Mouse (Mus musculus) lung, adult 2 months (tissue): ENCODE data around the gene Vapb. TPM values are rescaled to one million over a fixed set of nuclear protein-coding genes. Genes with fewer than 3 reads are reported as not detected.

ENCODE experiments used
- DNase-seq: peaks from one replicate; pipeline ENCODE4 v3.0.0; 2022
- H3K4me1 ChIP-seq: fragments of 200-500 bp; 2 replicates; pipeline ENCODE4 v1.6.1; 2011; ENCODE audit warnings: low read length; ENCODE audit not compliant: control insufficient read depth, insufficient read depth
- H3K4me3 ChIP-seq: fragments of 200-500 bp; replicated peaks from 2 replicates; pipeline ENCODE3; 2011; ENCODE audit warnings: low read depth, mild to moderate bottlenecking, control low read depth, low read length; ENCODE audit errors: extremely low read depth
- CTCF ChIP-seq: fragments of 200-500 bp; IDR thresholded peaks from 2 replicates; pipeline ENCODE4 v1.5.1; 2011; ENCODE audit warnings: mild to moderate bottlenecking, low read length, control low read depth; ENCODE audit not compliant: insufficient read depth
- POLR2A ChIP-seq: fragments of 200-500 bp; IDR thresholded peaks from 2 replicates; pipeline ENCODE4 v1.6.1; 2011; ENCODE audit warnings: low read depth, mild to moderate bottlenecking, control low read depth, low read length, borderline replicate concordance; ENCODE audit errors: extremely low read depth
- WGBS: fragments of 180-500 bp; shearing (Covaris S2); methylation state at CpG from one replicate; pipeline ENCODE4 v1.1.7; 2018; 5-methylcytosine and 5-hydroxymethylcytosine counted together
- polyA plus RNA-seq: library from polyadenylated mRNA; depleted of rRNA; stranded (reverse); fragments of >200 nt; gene quantifications from 2 replicates; pipeline ENCODE4 v1.2.3, GENCODE M21; 2012

Vapb gene
- polyA plus RNA-seq, 1 experiment: 16.8 TPM

DNA sequence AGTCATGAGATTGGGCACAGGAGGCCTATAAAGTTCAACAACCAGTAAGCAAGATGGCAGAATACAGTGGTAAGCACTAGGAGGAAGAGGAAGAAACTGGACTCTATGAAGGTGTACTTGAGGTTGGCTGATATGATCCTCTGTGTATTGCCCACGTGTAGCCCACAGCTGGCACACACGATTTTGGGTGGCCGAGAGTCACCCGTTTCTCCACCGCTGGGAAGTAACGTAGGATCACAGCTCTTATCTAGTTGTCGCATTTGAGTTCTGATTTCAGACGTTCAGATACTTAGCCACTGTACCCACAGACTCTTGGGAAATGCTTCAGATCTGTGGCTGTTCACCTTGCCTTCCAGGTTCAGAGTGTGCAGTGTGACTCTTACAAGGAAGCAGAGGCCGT is 921 bp downstream of the Vapb start:
- H3K4me3 ChIP-seq: peak overlapping the region; percentile 94
- no peak for TF ChIP-seq POLR2A
- TF ChIP-seq CTCF: no peak
- 69% methylated on average over 9 of the region's 9 CpGs for WGBS
- no peak for DNase-seq
- peaks cover 15% of the 10 kb centered on the region for H3K4me1 ChIP-seq

DNA sequence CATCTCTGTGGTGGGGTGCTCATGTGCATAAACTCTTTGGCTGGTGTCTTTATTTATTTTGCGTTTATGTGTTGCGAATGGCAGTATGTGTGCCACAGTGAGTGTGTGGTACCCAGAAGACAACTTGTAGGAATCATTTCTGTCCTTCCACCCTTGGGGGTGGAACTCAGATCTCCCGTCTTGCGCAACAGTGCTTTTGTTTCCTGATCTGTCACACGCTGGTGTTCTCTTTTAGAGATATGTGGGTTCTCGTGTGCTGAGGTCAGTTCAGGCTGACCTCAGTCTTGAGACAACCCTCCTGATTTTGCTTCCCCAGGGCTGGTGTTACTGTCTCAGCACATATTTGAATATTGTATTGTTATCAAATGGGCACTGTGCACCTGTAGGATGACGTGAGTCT is 1.8 kb downstream of the Vapb start:
- TF ChIP-seq POLR2A (no peak), CTCF (no peak)
- WGBS: 78% methylated on average over 7 of the region's 7 CpGs
- Histone ChIP-seq H3K4me1 (peaks cover 17% of the 10 kb centered on the region), H3K4me3 (no peak overlapping the region)
- DNase-seq: no peak

DNA sequence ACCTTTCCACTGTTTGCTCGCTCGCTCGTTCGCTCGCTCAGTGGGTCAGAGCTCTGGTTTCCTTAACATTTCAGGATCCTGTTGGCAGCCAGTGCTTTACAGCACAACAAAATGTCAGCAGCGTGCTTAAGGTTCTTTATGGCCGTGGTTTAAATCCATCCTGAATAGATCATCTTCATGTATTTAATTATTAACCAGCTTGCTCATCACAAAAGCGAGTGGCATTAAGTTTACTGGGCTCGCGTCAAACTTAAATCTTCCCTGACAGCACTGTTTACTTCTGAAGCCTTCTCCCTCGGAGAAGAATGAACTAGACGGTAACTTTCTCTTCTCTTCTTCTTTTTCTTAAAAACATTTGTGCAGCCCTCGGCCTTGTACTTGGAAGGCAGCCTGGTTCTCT is 4.8 kb downstream of the Vapb start:
- H3K4me3 ChIP-seq: no peak overlapping the region
- DNase-seq: no peak
- WGBS: 68% methylated on average over 13 of the region's 13 CpGs
- H3K4me1 ChIP-seq: peaks cover 17% of the 10 kb centered on the region
- no peak for TF ChIP-seq CTCF
- no peak for TF ChIP-seq POLR2A

DNA sequence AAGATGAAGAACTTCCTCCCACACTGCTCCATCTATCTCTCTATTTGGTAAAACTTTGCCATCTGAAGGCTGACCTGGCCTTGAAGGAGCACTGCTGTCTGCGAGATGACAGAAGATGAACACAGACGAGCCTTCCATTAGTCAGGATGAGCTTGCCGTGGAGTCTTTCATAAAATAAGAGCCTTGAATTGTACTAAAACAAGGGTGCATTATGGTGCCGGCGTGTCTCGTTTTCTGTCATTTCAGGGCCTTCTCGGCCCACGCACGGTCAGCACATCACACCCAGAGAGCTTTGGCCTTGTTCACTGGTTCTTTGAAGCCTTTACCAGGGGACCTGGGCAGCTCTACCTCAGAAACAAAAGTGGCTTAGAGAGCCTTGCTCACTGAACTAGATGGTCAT is 5.4 kb downstream of the Vapb start:
- no peak overlapping the region for H3K4me3 ChIP-seq
- TF ChIP-seq CTCF: no peak
- TF ChIP-seq POLR2A: no peak
- no peak for DNase-seq
- 80% methylated on average over 9 of the region's 9 CpGs for WGBS
- H3K4me1 ChIP-seq: peaks cover 17% of the 10 kb centered on the region

DNA sequence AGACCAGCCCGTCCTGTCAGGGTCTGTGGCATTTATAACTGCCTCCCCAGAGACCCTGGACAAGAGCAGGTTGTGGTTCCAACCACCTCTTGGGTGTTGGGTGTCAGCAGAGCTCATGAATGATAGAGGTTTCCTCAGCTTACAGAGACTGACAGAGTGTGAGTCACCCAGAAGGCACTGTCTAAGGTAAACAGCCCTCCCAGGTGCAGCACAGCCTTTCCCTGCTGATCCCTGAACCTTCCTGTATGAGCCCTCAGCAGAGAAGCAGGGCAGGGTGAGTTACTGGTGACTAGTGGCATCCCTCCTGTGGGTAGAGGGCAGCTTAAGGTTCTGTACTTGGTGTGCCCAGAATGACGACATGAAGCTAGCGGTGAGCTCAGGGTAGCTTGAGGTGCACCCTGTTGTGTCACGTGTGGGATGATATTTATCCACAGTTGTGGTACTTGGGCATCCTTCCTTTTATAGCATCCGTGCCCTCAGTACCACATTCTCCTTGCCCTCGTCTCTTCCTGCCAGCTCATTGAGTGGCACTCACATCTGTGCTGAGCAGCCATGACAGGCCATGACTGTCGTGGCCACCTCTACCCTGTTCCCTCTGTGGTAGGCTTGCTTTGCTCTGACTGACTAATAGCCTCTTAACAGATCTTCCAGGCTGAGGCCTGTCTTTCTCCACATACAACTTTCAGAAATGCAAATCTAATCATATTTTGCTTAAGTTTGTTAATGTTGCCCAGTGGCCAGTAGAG is 6.9 kb downstream of the Vapb start:
- H3K4me3 ChIP-seq: no peak overlapping the region
- H3K4me1 ChIP-seq: peaks cover 7% of the 10 kb centered on the region; the same call in 1 of the 2 replicates
- no peak for DNase-seq
- 77% methylated on average over 7 of the region's 7 CpGs for WGBS
- TF ChIP-seq CTCF (no peak), POLR2A (no peak)

DNA sequence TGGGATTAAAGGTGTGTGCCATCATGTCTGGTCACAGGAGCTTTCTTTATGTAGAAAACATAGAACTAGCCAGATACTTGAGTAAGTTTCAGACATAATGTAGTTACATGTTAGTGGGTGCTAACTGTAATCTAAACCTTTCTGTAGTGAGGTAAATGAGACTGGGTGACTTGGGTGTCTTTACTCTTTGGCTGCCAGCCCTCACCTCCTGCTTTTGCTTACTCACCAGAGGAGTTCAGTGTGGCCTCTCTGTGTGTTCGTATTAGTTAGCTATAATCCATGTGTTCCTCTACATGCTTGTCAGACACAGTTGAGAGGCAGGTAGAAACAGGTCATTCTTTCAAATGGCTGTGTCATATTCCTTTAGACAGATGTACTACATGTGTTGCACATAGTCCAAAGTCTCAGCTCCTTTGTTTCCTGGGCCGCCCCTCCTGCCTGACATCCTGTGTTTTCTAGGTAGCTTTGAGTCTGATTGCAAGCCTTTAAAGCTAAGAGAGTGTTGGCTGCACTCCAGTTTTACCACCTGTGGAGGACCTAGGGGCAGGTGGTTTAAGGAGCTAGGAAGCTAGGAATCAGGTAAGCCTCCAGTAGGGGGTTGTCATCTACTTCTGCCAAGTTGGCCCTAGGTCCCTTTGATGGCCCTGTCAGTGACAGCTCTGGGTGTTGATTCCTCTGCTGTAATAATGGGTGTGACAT is 11.8 kb downstream of the Vapb start:
- WGBS: 51% methylated on average over 2 of the region's 2 CpGs
- no peak for TF ChIP-seq POLR2A
- no peak for TF ChIP-seq CTCF
- DNase-seq: no peak
- H3K4me3 ChIP-seq: no peak overlapping the region
- H3K4me1 ChIP-seq: no peaks in the 10 kb centered on the region; the same call in 1 of the 2 replicates

DNA sequence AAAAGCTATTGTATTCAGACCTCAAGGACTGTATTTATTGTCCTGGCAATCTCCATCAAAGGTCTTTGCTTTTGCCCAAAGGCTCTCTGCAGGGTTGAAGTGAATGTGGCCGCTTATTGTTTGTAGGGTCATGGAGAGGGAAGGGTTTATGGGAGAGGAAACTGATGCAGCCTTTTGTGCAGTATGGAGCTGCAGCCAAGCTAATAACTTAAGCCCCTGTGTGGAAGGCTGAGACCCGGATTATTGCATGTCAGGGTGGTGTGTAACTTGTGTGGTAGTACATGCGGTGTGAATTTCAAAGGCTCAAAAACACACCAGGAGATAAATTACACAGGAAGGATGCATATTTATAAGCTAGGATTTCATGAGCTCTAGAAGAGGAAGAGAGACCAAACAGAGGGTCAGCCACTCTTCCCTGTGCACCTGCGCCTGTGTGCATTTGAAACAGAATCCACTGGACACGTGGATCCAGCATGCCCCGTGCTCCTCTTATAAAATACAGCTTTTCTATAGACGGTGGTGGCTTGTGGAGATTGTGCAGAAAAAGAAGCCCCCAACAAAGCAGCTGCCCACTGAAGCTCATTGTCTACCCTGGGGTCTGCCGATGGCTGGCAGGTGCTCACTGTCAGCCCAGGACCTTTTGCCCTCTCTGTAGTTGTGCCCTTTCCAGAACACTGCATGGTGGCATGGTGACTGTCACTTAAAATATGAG is 18.3 kb downstream of the Vapb start:
- Histone ChIP-seq H3K4me1 (no peaks in the 10 kb centered on the region; the same call in 1 of the 2 replicates), H3K4me3 (no peak overlapping the region)
- no peak for DNase-seq
- 52% methylated on average over 8 of the region's 8 CpGs for WGBS
- TF ChIP-seq POLR2A (no peak), CTCF (no peak)

DNA sequence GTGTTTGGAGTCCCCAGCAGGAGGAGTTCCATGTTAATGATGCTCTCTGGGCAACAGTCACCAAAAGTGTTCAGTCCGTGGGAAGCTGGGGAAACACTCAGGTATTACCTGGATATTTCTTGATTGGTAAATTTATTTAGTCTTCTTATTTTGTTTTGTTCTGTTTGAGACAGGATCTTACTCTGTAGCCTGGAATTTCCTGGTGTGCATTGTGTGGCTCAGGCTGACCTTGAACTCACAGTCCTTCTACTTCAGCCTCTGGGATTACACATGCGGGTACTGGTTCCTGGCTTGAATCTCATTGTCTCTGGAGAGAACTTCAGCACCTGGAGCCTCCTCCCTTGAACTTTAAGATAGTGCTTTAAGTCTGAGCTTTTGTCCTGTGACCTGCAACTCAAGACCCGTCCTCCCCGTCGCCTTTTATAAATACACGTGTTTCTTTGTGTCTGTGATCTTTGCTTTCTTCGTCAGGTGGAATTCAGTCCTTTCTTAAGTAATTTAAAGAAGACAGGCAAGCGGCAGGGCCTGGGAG is 20.4 kb downstream of the Vapb start:
- TF ChIP-seq CTCF (no peak), POLR2A (no peak)
- DNase-seq: no peak
- 78% methylated on average over 8 of the region's 8 CpGs for WGBS
- H3K4me3 ChIP-seq: no peak overlapping the region
- H3K4me1 ChIP-seq: no peaks in the 10 kb centered on the region; the same call in 1 of the 2 replicates

DNA sequence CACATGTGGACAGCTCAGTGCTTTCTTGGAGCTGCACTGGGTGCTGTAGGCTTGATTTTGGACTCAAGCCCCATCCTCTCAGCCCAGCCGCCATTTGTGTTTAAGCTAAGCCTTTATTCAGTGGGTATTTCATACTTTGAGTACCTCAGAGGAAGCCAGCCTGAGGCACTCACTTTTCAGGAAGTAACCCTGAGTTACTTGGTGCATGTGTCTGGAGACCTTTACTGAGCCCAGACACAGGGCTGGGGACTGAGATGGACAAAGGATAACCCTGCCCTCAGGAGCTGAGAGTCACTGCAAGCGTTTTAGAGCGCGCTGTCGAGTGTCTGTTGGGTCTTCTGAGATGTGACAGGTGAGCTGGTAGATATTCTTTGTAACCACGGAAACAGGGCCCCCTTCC is 23.3 kb downstream of the Vapb start:
- DNase-seq: no peak
- no peak for TF ChIP-seq CTCF
- TF ChIP-seq POLR2A: no peak
- 88% methylated on average over 6 of the region's 6 CpGs for WGBS
- Histone ChIP-seq H3K4me1 (no peaks in the 10 kb centered on the region; the same call in none of the 2 replicates), H3K4me3 (no peak overlapping the region)
